Mouse (Mus musculus) heart, adult 11 months (tissue): ENCODE results near the gene Il1rn.

Source experiments
- DNase-seq: peaks from one replicate; pipeline ENCODE4 v3.0.0; 2022

Il1rn gene

GRCm38 (mm10) chr2:24336545-24336944 is at the start of gene Il1rn:
Gene Il1rn (plus strand): TSS chr2:24336853.
- peak; percentile 74 for DNase-seq

GRCm38 (mm10) chr2:24290896-24291295 is 45.8 kb upstream of the Il1rn start, which contains the start of gene Il1f10:
Gene Il1f10 (plus strand): TSS chr2:24291196.
- DNase-seq, result no peak

- no peak for DNase-seq
Observed at GRCm38 (mm10) chr2:24294616-24295015, 42.0 kb upstream of the Il1rn start.

DNA sequence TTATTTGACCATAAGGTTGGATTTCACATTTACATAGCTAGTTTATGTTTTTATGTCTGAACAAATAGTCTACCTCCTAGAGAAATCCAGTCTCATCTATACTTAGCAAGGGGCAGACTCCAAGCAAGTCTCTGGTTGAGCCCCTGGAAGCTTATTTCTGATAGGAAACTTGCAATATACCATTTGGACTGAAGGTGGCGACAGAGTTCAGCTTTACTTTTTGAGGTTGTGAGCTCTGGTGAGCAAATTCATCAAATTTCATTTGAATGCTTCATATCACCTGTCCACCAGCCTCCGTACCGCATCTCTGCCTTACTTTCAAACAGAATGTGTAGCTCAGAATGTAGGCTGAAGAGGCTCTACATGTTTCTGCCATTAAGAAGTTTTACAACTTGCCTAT is 39.8 kb upstream of the Il1rn start:
- no peak for DNase-seq

GRCm38 (mm10) chr2:24311302-24312001 is 25.2 kb upstream of the Il1rn start:
- peak; percentile 92 for DNase-seq

DNA sequence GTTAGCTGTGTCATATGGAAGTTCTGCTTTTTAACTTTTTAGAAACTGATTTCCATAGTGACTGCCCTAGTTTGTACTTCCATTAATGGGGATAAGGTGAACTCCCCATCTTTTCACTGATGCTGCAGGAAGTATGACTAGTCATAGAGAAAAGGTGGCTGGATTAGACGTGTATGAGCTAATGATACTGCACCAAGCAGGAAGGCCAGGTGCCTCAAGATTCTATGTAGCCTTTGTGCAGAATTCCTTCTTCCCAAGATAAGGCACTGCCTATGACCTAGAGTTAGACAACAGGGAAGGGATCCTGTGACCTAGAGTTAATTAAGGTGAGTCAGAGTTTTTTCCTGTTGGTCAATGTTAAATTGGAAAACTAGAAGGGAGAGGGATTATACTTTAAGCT is 19.7 kb upstream of the Il1rn start:
- DNase-seq, result peak; percentile 37

DNA sequence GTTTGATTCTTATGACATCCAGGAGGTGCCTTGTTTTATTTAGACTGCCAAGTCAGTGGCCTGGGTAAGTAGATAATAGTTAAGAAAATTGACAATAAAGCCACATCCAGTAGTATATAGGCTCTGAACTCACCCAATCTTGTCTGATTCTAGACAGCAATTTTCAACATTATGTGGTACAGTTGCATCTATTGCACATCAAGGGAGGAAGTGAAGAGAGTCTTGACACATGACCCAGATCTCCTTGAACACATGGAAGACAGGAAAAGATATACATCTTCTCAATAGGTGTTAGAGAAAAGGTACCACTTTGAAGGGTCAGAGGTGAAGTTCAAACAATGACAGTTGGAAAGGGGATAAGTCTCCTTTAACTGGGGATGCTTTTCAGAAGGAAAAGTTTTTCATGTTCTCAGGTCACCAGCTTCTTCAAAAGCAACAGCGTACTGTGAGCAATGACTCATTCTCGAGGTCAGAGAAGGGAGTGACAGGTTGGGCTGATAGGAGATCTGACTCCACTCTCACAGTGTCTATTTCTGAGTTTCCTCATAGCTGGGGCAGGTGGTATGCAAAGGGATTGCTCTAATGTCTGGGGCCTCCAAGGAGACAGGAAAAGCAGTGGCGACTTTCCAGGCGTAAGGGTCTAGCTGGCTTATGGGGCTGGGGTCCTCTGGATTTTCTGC is 18.6 kb upstream of the Il1rn start:
- peak; percentile 6 for DNase-seq

DNA sequence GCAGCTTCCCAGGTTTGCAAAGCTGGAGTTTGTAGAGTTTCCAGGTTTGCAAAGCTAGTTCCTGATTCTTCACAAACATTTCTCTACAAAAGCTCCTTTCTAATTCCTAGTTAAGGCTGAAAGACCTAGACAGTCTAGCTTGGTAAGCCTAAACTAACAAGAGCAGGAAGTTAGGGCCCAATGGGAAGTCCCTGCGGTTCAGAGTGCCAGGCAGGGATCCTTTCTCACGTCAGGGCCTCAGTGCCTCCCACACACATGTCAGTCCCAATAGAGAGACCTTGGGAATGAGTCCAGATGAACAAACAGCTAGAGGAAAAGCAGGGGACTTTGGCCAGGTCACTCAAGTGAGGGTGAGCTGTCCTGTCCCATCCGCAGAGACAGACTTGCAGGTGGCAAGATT is 1.3 kb upstream of the Il1rn start:
- peak; percentile 84 for DNase-seq

GRCm38 (mm10) chr2:24341395-24341885 is 4.8 kb downstream of the Il1rn start:
- no peak for DNase-seq

GRCm38 (mm10) chr2:24344619-24345018 is 8.0 kb downstream of the Il1rn start:
- DNase-seq, result no peak

DNA sequence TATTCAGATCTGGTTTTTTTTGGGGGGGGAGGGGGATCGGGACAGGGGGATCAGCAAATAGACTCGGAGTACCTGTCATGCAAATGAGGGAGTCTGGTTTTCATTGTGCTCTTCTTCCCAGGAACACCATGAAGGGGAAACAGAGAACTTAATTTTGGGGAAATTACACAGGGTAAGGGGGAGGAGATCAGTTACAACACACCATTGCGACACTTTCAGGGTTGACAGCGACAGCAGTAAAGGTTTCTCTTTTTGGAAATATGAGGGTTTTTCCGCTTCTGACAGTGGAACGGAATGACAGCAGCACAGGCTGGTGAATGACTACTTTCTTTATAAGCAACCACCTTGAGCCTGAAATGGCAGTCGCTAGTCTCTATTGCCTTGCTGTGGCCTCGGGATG is 8.4 kb downstream of the Il1rn start:
- peak; percentile 90 for DNase-seq

DNA sequence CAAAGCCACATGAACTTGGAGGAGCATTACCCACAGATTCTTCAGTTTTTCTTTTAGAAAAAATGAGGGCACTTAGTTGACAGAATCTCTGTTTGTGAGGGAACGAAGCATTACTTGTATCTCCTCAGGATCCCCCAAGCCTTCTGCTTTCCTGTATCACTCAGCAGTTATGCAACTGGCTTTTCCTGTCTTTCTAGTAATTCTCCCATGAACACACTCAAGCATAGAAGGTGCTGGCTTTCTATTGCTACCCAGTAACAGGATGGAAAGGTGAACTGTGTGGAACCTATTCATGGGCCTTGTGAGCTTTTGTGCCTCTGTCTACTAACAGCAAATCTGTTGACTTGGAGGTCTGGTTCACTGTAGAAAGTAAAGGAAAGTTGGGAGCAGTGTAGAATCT is 11.3 kb downstream of the Il1rn start:
- DNase-seq, result peak; percentile 29

GRCm38 (mm10) chr2:24351159-24351558 is 14.5 kb downstream of the Il1rn start:
- DNase-seq, result no peak

DNA sequence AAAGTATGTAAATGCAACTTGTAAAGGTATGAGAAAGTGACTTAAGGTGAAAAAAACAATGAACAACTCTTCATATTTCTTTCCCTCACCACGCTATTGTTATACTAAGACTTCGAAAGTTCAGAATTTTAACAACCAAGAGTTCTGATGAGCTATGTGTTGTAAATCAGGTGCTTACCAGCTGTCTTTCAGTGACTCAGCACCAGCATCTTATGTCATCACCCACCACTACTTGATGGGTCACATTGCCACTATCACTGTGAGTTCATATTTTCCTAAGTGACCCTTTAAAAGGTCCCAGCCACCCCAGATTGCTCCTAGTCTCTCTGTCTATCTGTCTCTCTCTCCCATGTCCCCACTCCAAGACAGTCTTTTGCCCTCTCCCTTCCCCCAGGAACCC is 16.4 kb downstream of the Il1rn start:
- peak; percentile 64 for DNase-seq

DNA sequence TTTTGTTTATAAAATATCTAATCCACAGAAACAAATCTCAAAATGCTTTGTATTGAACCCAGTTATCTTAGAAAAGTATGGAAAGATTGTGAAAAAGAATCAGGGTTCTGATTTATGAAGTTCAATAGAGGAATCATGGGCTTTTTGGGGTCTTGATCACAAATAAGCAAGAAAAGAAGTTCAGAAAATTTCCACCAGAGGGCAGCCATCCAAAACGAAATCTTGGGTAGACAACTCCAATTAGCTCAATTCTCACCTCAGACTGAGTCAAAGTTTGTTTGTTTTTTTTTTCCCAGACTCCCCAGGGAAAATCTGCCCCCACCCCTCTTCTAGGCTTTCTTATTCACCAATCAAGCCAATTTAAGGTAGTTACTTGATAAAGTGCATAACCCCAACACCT is 21.0 kb downstream of the Il1rn start:
- DNase-seq, result no peak

GRCm38 (mm10) chr2:24359347-24359746 is 22.7 kb downstream of the Il1rn start:
- DNase-seq, result no peak

- DNase-seq, result peak; percentile 50
Observed at GRCm38 (mm10) chr2:24363818-24364217, 27.2 kb downstream of the Il1rn start.

DNA sequence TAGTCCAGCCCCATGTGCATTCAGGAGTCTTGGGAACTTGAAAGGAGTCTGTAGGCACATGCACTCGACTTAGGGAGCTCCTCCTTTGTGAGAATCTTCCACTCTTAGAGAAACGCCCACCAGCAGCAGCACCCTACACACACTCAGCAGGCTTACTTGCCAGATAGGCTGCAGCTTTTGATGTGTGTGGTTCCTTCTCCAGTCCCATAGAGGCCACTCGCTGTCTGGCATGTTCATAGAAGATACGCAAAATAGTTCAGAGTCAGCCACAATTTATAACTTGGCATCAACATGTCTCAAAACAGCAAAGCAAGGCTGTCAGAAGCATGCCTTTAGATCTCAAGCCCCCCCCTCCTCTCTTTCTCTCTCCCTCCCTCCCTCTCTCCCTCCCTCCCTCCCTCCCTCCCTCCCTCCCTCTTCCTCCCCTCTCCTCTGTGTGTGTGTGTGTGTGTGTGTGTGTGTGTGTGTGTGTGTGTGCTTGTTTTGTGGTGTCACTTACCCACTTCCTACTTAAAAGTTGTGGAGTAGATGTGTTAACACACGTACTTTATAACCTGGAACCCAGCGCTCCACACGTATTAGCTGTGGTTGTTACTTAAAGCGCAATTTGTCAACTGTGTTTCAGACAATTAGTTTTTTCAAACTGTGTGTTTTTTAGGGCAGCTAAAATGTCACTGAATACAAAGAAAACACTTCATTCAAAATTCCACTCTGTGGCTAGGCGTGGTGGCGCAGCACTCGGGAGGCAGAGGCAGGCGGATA is 29.7 kb downstream of the Il1rn start:
- peak; percentile 68 for DNase-seq

- peak; percentile 97 for DNase-seq
Observed at GRCm38 (mm10) chr2:24367030-24367894, 30.6 kb downstream of the Il1rn start, which contains the start of gene Psd4. Gene Psd4 (plus strand): TSS chr2:24367580.

GRCm38 (mm10) chr2:24367895-24368261 is 31.2 kb downstream of the Il1rn start:
- no peak for DNase-seq

GRCm38 (mm10) chr2:24378747-24379450 is 42.2 kb downstream of the Il1rn start:
- DNase-seq, result peak; percentile 71
